Mouse (Mus musculus): Measurements from ENCODE around the gene Fbxl17. TPM values are rescaled to one million over a fixed set of nuclear protein-coding genes. Genes with fewer than 3 reads are reported as not detected.

Fbxl17 gene
- total RNA-seq, 2 experiments from 2014 or later: 58.7 to 62.7 TPM

GRCm38 (mm10) chr17:63172697-63173096, 327.1 kb downstream of the Fbxl17 start:
- DNase-seq (ENCODE audit: low spot score in 2 of 2): no peak

GRCm38 (mm10) chr17:63171890-63172491, 327.8 kb downstream of the Fbxl17 start:
- DNase-seq (ENCODE audit: low spot score in 2 of 2): no peak

- no peak for DNase-seq (ENCODE audit: low spot score in 2 of 2)
These were observed 328.6 kb downstream of the Fbxl17 start for GRCm38 (mm10) chr17:63171264-63171663.

GRCm38 (mm10) chr17:63168019-63168788, 331.6 kb downstream of the Fbxl17 start:
- DNase-seq (ENCODE audit: low spot score in 2 of 2): no peak

GRCm38 (mm10) chr17:63167248-63167647, 332.6 kb downstream of the Fbxl17 start:
- DNase-seq (ENCODE audit: low spot score in 2 of 2): no peak

GRCm38 (mm10) chr17:63166692-63167091, 333.1 kb downstream of the Fbxl17 start:
- DNase-seq (ENCODE audit: low spot score in 2 of 2): no peak

- DNase-seq (ENCODE audit: low spot score in 2 of 2): no peak
These were observed 334.0 kb downstream of the Fbxl17 start for GRCm38 (mm10) chr17:63165847-63166246.

- no peak for DNase-seq (ENCODE audit: low spot score in 2 of 2)
These were observed 335.5 kb downstream of the Fbxl17 start for GRCm38 (mm10) chr17:63164289-63164688.

GRCm38 (mm10) chr17:63161953-63162352, 337.9 kb downstream of the Fbxl17 start:
- DNase-seq (ENCODE audit: low spot score in 2 of 2): no peak

- no peak for DNase-seq (ENCODE audit: low spot score in 2 of 2)
These were observed 340.6 kb downstream of the Fbxl17 start for GRCm38 (mm10) chr17:63159196-63159595.

- no peak for DNase-seq (ENCODE audit: low spot score in 2 of 2)
These were observed 341.4 kb downstream of the Fbxl17 start for GRCm38 (mm10) chr17:63158436-63158835.

GRCm38 (mm10) chr17:63157906-63158305, 341.9 kb downstream of the Fbxl17 start:
- no peak for DNase-seq (ENCODE audit: low spot score in 2 of 2)

- no peak for DNase-seq (ENCODE audit: low spot score in 2 of 2)
These were observed 342.8 kb downstream of the Fbxl17 start for GRCm38 (mm10) chr17:63157019-63157418.

GRCm38 (mm10) chr17:63146514-63146913, 353.3 kb downstream of the Fbxl17 start:
- no peak for DNase-seq (ENCODE audit: low spot score in 2 of 2)

GRCm38 (mm10) chr17:63145751-63146491, 353.9 kb downstream of the Fbxl17 start:
- no peak for DNase-seq (ENCODE audit: low spot score in 2 of 2)

GRCm38 (mm10) chr17:63145311-63145741, 354.5 kb downstream of the Fbxl17 start:
- DNase-seq (ENCODE audit: low spot score in 2 of 2): no peak

GRCm38 (mm10) chr17:63143825-63144224, 356.0 kb downstream of the Fbxl17 start:
- no peak for DNase-seq (ENCODE audit: low spot score in 2 of 2)

GRCm38 (mm10) chr17:63134805-63135204, 365.0 kb downstream of the Fbxl17 start:
- DNase-seq (ENCODE audit: low spot score in 2 of 2): no peak

- DNase-seq (ENCODE audit: low spot score in 2 of 2): no peak
These were observed 377.4 kb downstream of the Fbxl17 start for GRCm38 (mm10) chr17:63122427-63122826.

GRCm38 (mm10) chr17:63119701-63120100, 380.1 kb downstream of the Fbxl17 start:
- no peak for DNase-seq (ENCODE audit: low spot score in 2 of 2)

- DNase-seq (ENCODE audit: low spot score in 2 of 2): no peak
These were observed 380.7 kb downstream of the Fbxl17 start for GRCm38 (mm10) chr17:63119077-63119476.

GRCm38 (mm10) chr17:63117130-63117529, 382.7 kb downstream of the Fbxl17 start:
- no peak for DNase-seq (ENCODE audit: low spot score in 2 of 2)
